Mouse (Mus musculus) ES-Bruce4 (cell line): Measurements from ENCODE around the gene Rph3a.

Experiments used
- CTCF ChIP-seq: IDR thresholded peaks from one replicate; pipeline ENCODE4 v1.8.1; 2011; ENCODE audit warnings: low read depth, low read length
- EP300 ChIP-seq: IDR thresholded peaks from 2 replicates; pipeline ENCODE4 v1.6.1; 2011; ENCODE audit warnings: low read depth, low read length; ENCODE audit not compliant: insufficient read depth
- POLR2A ChIP-seq: IDR thresholded peaks from one replicate; pipeline ENCODE4 v1.8.1; 2011; ENCODE audit warnings: low read length; ENCODE audit not compliant: insufficient read depth

DNA sequence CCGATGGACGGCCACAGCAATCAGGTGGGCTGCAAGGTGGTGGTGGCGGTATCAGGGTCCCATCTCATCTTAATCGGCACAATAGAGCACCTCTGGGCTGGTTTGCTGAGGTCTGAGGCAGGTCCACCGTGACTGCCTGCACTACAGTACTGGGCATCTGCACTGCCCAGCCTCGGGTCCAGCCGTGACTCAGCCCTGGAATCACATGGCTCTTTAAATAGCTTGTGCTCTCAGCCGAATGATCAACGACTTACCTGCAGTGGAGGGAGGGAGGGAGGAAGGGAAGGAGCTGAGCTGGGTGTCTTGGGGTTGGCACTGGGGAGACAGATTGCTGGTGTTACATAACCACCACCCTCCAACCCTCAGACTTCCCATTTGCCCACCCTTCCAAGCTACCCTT is 20.3 kb upstream of the Rph3a start:
- TF ChIP-seq CTCF (no peak), POLR2A (no peak), EP300 (no peak)
